Mouse (Mus musculus): Measurements from ENCODE around the gene Olfr1555-ps1.
"Not testable (repeated sequence)": the region's sequence is repeated elsewhere in the genome, so short reads cannot be mapped to it uniquely, and the experiment has no call there.

Gene Olfr1555-ps1

GRCm38 (mm10) chr19:12170062-12170599 lies at the start of gene Olfr1555-ps1:
TSS of gene Olfr1555-ps1 (minus strand) at chr19:12170112.
- DNase-seq (ENCODE audit: low read depth) = not testable (repeated sequence)

GRCm38 (mm10) chr19:12200334-12200733 lies 30.4 kb upstream of the Olfr1555-ps1 start, which contains the start of gene Olfr1431:
TSS of gene Olfr1431 (plus strand) at chr19:12200634.
- no peak for DNase-seq (ENCODE audit: low read depth)

GRCm38 (mm10) chr19:12199076-12199475 lies 29.2 kb upstream of the Olfr1555-ps1 start:
- DNase-seq (ENCODE audit: low read depth) = not testable (repeated sequence)

DNA sequence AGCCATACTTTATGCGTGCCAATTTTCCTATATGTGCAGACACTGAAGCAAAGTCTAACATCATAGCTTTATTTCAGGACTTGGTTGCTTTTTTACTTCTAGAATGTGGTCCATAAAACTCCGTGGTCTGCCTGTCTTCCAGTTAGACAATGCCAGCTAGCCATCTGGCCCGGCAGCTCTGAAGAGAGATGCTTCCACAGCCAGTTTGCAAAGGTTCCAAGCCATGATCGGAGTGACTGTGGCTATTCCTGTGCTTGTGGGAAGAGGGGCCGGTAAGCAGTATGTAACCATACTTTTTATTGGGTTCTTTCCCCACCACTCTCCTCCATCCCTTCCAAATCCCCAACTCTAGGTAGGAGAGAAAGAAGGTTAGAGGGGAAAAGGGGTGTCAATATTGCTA lies 5.5 kb upstream of the Olfr1555-ps1 start:
- not testable (repeated sequence) for DNase-seq (ENCODE audit: low read depth)

DNA sequence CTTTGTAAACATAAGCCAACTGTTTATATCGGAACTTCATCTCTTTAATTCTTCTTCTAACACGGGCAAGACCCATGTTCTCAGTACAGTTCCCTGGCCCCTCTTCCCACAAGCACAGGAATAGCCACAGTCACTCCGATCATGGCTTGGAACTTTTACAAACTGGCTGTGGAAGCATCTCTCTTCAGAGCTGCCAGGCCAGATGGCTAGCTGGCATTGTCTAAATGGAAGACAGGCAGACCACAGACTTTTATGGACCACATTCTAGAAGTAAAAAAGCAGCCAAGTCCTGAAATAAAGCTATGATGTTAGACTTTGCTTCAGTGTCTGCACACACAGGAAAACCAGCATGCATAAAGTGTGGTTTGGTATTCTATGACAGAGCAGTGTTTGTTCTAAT lies 24.5 kb downstream of the Olfr1555-ps1 start:
- no peak for DNase-seq (ENCODE audit: low read depth)

GRCm38 (mm10) chr19:12143356-12143755 lies 26.6 kb downstream of the Olfr1555-ps1 start:
- DNase-seq (ENCODE audit: low read depth) = no peak

- peak; percentile 70 for DNase-seq (ENCODE audit: low read depth)
These were observed 35.6 kb downstream of the Olfr1555-ps1 start for GRCm38 (mm10) chr19:12134289-12134688.

GRCm38 (mm10) chr19:12123103-12123502 lies 46.8 kb downstream of the Olfr1555-ps1 start, which contains the start of gene Olfr76:
TSS of gene Olfr76 (minus strand) at chr19:12123203.
- DNase-seq (ENCODE audit: low read depth) = no peak

GRCm38 (mm10) chr19:12116464-12116863 lies 53.4 kb downstream of the Olfr1555-ps1 start:
- peak; percentile 7 for DNase-seq (ENCODE audit: low read depth)

DNA sequence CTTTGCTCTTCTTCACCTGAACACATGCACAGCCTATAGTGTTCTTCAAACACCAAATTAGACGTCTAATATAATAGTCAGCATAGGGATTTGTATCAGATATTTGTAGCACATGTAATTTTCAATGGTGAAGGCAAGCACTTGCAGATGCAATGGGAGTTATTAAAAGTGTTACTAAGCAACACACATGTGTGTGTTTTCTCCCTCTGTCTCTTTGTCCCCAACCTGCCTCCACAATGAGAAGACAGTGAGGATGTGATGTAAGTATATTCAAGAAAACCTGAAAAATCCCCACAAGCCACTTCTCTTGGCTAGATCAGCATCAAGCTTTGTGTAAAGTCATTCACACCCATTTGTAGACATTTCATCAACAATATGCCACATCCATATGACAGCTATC lies 54.1 kb downstream of the Olfr1555-ps1 start, which contains the start of gene Olfr1428:
Gene Olfr1428, minus strand, starts transcription at position 101 of the 400 bp plus-strand sequence.
- DNase-seq (ENCODE audit: low read depth) = no peak
